Mouse (Mus musculus) left cerebral cortex, adult 8-10 months (tissue): ENCODE data around the gene Cdk6. TPM values are rescaled to one million over a fixed set of nuclear protein-coding genes. Genes with fewer than 3 reads are reported as not detected.
"Not testable (repeated sequence)": the region's sequence is repeated elsewhere in the genome, so short reads cannot be mapped to it uniquely, and the experiment has no call there.

Experiments used
- DNase-seq, 2 experiments: peaks; one replicate each; pipeline ENCODE4 v3.0.0; 2022; ENCODE audit warnings: low spot score in 2 of 2
- total RNA-seq, 4 experiments: library from RNA; stranded (reverse); gene quantifications; 2 replicates each; pipeline ENCODE4 v1.2.4; 2022

The Cdk6 gene
- total RNA-seq, 4 experiments from 2014 or later: 2.4 to 6.4 (median 3.8) TPM

DNA sequence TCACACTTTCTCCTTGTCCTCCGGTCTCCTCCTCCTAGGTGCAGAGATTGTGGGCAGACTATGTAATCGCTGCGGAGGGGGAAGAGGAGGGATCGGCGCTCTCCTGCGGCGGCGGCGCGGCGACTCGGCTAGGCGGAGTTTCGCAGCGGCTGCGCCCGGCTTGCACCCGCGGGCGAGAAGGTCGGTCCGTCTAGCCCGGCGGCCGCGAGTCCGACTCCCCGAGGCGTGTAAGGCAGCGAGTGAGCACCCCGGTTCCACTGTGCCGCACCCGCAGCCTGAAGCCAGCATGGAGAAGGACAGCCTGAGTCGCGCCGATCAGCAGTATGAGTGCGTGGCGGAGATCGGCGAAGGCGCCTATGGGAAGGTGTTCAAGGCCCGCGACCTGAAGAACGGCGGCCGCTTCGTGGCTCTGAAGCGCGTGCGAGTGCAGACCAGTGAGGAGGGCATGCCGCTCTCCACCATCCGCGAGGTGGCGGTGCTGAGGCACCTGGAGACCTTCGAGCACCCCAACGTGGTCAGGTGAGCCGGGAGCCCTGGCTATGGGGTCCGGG is 2.9 kb downstream of the Cdk6 start:
- DNase-seq: peak; percentile 43 to 51

GRCm38 (mm10) chr5:3345540-3345939 is 4.3 kb downstream of the Cdk6 start:
- DNase-seq: not testable (repeated sequence)

GRCm38 (mm10) chr5:3349393-3349792 is 8.1 kb downstream of the Cdk6 start:
- not testable (repeated sequence) for DNase-seq

GRCm38 (mm10) chr5:3351836-3352235 is 10.6 kb downstream of the Cdk6 start:
- not testable (repeated sequence) for DNase-seq

DNA sequence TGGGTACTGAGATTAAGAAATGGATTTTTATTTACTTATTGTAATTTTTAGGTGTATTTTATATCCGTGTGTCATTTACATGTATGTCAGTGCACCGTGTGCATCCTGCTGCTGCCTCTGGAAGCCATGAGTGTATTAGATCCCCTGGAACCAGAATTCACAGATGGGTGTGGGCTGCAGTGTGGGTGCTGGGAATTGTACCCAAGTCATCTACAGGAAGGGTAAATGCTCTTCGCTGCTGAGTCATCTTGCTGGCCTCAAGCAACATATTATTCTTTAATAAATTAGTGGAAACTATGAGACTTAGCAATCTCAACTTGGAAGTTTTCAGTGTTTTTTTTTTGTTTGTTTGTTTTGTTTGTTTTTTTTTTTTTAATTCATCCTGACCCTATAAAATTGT is 11.0 kb downstream of the Cdk6 start:
- no peak for DNase-seq

GRCm38 (mm10) chr5:3352827-3353226 is 11.5 kb downstream of the Cdk6 start:
- DNase-seq: no peak

DNA sequence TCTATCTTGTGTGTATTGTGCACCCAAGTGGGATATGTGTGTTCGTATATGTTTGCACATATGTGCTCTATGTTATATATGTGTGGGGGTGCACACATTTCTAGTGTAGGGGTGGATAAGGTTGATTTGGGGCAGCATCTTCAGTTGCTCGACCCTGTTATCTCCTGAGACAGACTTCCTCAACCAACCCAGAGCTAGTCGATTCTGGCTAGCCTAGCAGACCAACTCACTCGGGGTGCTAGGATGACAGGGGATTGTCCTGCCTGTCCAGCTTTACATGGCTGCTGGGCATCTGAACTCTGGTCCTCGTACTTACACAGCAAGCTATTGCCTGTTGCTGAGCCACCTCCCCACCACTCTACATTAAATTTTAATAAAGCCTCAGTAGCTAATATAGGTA is 13.0 kb downstream of the Cdk6 start:
- DNase-seq: no peak

DNA sequence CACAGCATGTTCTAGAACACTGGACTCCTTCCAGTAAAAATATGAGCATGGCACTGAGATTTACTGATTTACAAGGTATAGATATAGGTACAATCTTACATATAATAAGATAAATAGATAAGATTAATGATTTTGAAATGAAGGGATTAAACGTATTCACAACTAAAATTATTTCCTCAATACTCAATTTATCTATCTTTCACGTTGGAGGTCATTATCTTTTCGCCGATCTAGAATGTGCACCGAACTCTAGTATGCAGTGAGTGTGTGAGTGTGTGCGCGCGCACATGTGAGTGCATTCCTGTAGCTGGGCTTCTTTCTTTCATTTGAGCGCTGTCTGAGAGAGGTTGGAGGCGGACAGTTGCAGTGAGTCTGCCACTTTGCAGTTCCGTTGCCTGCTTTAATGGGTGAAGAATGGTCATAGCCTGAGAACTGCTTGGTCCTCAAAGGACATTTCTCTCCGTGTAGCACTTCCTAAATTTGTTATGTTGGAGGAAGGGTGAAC is 13.8 kb downstream of the Cdk6 start:
- no peak for DNase-seq

DNA sequence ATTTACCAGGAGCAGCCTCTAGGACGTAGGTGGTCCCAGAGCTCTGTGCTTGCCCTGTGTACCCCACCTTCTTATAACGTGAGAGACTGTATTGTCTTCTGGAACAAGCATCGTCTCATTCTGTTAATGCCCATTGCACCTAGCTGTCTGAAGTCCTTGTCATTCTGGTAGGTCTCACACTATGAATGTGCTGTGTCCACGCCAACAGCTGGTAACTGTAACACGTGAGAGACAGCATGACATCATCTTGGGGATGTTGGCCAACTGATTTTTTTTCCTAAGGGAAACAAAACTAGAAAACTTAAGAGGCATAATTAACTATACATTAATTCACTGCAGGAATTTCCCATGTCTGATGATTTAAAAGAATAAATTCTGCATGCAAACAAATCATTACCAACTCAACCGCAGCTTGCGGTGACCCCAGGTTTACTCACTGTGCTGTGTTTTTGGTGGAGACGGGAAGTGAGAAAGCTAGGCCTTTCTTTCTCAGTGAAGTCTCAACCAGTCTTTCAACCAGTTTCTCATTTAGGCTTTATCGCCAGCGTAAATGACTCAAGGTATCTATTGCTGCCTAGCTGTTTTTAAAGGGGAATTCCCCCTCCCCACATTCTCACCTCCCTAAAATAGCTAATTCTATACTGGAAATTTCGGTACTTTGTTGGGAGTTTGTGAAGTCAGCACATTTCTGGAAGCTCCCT is 14.4 kb downstream of the Cdk6 start:
- no peak for DNase-seq

DNA sequence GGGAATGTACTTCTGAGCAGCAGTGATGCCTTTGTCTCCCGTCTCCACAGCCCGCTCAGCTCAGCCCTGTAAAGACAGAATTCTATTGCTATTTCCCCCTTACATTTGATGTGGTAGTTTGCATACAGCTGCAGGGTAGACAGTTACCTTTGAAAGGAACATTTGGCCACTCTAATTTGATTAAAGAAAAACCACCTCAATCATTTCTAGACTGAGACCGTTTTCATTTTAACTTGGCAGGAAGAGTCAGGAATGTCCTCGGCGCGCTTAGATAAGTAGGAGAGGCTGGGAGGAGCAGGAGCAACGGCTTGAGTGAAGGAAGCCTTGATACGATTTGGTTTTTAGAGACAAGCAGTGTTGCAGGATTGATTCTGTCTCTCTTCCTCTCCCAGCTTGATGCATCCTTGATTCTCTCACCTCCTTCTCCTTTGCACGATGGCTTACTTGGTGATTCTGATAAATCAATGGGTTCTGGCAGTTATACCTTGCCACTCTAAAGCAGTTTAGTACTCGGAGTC is 15.0 kb downstream of the Cdk6 start:
- no peak for DNase-seq

DNA sequence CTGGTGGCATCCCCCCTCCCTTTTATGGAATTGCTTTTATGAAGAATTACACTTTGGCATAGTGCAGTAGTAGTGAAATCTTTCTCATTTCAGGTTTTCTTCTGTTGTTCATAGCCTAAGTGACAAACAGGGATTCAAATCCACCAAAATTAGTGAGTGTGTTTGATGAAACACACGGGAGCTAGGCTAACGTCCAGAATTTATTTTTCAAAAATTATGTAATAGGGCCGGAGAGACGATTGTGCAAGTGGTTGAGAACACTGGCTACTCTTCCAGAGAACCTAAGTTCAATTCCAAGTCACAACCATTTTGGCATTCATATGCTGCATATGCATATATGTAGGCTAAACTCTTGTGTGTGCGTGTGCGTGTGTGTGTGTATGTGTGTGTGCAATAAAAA is 16.2 kb downstream of the Cdk6 start:
- no peak for DNase-seq

DNA sequence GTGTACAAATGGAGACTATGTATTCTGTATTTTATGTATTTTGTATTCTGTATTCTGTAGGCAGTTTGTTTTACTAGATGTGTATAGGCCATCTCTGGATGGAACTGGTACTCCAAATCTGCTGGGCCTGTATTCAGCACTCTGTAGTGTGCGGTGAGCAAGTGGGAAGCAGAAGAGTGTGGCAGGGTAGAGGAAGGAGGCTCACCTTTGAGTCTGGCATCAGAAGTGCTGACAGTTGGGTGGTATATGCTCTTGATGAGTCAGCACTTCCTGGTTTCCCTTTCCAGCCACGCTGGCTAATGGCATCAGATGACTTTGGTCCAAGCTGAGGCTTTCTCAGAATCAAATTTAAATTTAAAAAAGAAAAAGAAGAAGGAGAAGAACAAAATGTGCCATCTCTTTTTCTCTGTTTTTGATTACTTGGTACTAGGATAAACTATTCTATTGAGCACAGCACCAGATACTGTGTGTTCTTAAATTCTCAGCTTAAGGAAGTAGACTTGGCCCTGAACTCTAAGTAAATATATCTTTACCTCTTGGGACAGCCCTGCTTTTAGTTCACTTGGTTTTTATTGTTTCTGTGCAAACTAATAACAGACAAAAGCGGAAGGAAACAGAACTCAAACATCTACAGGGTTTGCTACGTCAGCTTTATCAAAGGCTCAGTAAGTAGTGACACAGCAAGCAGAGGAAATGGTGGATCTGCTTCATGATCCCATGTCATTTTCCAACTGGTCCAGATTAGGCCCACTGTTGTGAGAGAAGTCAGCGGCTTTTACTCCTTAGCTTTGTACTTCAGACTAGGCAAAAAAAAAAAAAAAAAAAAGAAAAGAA is 17.6 kb downstream of the Cdk6 start:
- DNase-seq: no peak

DNA sequence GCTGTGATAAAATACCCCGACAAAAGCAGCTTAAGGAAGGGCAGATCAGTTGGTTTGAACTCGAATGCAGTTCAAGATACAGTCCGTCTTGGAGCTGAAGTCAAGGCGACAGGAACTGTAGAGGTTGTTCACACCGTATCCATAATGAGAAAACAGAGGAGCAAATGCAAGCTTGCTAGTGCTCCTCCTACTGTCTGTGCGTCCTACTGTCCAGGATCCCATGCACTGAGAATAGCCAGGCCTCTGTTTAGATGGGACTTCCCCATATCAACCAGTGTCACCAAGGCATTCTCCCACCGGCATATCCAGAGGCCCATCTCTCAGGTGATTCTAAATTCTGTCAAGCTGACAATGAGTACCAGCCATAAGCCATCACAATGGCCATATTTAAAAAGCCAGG is 18.6 kb downstream of the Cdk6 start:
- DNase-seq: no peak

- DNase-seq: no peak
Measured at GRCm38 (mm10) chr5:3361252-3361651, 20.0 kb downstream of the Cdk6 start.

DNA sequence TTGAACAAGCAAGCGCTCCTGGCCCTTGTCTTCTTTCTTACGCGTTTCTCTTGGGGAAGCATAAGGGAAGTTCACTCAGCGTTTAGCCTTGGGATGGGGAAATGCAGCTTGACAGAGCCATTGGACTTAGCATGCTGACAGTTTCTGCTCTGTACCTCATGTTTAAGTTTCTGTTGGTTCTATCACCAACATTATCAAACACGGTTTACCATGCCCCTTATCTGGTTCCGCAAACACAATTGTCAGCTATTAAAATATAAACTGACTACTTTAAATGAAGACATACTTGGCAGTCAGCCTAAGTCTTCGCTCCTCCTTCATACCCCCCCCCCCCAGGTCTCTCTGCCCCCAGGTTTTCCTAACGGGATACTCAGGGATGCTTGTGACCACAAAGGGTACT is 20.8 kb downstream of the Cdk6 start:
- no peak for DNase-seq

DNA sequence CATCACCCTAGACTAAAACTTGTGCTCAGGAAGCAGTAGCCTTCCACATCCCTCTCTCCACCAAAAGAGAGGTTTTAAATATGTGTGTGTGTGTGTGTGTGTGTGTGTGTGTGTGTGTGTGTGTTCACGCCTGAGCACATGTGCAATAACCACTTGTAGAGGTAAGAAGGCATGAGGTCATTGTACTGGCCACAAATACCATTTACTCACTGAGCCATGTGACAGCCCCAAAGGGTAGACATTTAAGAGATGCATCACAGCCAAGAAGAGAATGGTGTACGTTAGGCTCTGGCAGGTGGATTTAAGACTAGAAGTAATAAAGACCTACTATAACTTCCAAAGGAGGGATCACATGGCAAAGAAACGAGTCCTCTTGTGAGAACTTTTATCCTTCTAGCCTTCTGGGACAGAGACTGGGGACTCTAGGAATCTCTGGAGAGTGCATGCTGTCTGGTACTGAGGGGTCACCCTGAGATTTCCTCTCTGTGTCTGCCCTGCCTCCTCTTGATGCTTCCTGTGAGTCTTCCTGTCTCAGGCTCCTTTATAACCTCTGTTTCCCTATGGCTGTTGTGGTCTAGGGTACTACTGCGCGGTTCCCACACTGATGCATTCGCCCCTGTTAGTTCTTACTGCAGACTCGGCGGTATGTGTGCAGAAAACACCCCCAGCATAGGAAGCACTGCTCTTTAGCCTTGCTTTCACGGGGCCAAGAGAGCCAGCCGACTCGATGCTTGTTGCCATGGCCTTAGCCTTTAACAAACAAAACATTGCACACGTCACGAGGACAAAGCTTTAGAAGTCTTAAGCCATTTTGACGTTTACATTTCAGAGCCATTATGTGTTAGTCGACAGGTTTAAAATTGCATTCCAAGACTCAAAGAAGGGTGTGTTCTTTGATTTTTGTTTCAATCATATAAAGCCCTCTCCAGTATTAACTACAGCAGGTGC is 22.0 kb downstream of the Cdk6 start:
- DNase-seq: no peak

DNA sequence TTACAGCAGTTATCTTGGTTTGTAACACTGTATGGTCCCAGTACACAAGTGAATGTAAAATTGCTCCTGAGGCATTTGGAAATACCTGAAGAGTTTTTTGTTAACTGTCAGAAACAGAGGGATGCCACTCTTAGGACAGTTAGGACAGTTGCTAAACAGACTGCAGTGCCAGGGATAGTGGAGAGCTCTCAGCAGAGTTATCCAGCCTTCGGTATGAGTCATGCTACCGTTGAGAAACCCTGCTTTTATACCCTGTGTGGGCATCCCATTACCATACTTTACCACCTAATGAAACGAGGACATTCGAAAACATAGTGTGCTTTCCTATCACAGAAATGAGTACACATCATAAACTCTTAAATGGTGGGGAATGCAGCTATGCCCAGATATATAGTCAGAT is 25.8 kb downstream of the Cdk6 start:
- no peak for DNase-seq

GRCm38 (mm10) chr5:3369317-3369716 is 28.0 kb downstream of the Cdk6 start:
- no peak for DNase-seq

DNA sequence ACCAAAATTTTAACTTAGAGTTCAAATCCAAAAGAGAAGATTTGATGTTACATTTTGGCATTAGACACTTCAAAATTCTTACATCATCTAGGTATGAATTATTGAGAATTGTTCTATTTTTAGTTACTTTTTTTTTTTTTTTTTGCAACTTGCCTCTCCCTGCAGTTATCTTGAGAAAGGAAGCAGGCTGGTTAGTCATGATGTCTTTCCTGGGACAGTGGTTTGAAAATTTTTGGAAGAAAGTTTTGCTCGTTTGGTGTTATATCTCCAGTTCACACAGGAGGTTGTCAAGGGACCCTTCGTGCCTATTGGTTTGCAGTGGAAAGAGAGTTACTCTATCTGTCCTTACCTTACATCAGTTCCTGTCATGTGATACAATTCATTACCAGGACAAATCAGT is 29.9 kb downstream of the Cdk6 start:
- DNase-seq: no peak

DNA sequence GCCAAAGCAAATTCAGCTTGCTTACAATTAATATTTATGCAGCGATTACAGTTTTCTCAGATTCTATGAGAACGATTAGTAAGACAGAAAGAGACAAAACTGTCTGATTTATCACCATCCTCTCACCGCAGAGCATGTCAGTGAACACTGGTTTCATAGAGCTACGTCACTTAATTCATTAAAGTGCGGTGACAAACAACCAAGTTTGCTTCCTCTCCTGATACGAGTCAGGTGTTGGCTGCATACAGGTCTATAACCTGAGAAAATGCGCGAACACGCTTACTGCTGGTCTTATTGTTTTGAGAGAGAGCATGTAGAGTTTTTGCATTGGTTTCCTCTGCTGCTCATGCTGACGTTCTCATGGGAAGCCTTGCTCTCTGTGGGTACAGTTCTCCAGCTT is 31.9 kb downstream of the Cdk6 start:
- DNase-seq: no peak

DNA sequence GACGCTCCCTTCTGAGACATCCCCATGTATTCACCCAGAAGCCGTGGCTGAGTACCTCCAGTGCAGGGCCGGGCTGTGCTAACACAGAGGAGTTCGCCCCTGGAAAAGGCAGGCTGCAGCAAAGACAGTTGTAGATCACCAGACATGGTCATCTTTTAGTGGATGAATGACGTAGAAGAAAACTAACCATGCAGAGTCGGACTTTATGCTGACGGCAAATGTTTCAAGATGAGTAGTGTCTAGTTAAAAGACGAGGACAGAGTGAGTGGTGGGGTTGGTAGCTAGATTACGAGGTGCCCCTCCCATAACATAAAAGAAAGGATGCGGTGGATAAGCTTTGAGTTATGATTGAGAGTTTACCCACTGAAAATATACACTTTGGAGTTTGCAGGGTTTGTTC is 33.5 kb downstream of the Cdk6 start:
- no peak for DNase-seq
